ENCODE assay signal across 17 mouse cellular contexts in the genomic region with DNA sequence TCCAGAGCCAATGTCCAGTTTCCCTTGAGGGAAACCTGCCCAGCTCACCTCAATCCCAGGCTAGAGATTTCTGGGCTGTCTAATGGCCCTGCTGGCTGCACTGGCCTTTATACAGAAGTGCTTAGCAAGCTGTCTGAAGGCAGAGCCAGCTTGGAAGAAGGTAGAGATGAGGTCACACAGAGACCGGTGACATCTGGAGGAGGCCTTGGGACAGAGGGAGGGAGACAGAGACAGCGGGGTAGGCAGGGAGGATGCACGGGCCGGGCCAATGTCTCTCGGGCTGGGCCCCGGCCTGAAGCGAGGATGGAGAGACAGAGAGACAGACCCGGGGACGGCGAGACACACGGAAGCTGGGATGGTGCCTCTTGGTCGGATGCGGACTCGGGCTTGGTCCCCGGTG. TPM values are rescaled to one million over a fixed set of nuclear protein-coding genes. Genes with fewer than 3 reads are reported as not detected.
DNase-seq lines count a peak whose midpoint lies in the region; ATAC-seq lines count a peak whose summit lies in the region.
"Had no signal": no experiment of that assay in that cellular context is flagged by ENCODE, and none has a peak within 500 bp of the region (broad histone marks: within the 10 kb centered on the region; RNA-seq: fewer than 3 reads in every experiment).

No protein-coding gene starts in this region.

- ATAC-seq in forebrain, embryonic 13.5 days = no peak
- no peak for ATAC-seq in forebrain, embryonic 15.5 days (replicated peaks)
- ATAC-seq in hindbrain, embryonic 11.5 days (ENCODE audit: low FRiP score) = no peak
- ATAC-seq: activated CD4-positive, CD25-positive, alpha-beta regulatory T cell, adult 4 months; forebrain, embryonic 14.5 days had no signal

- H3K4me2 ChIP-seq in forebrain, embryonic 13.5 days = no peak overlapping the region
- no peak overlapping the region for H3K4me2 ChIP-seq in forebrain, embryonic 15.5 days (replicated peaks)
- no peak overlapping the region for H3K4me2 ChIP-seq in hindbrain, embryonic 11.5 days (replicated peaks; ENCODE audit: low read depth, low read length)
- H3K4me2 ChIP-seq: heart, embryonic 12.5 days; hindbrain, embryonic 15.5 days had no signal

- no peaks in the 10 kb centered on the region for H3K4me1 ChIP-seq in forebrain, embryonic 13.5 days
- no peaks in the 10 kb centered on the region for H3K4me1 ChIP-seq in forebrain, embryonic 15.5 days
- H3K4me1 ChIP-seq in hindbrain, embryonic 10.5 days (replicated peaks) = peaks cover 33% of the 10 kb centered on the region
- H3K4me1 ChIP-seq in hindbrain, embryonic 11.5 days (replicated peaks; ENCODE audit: control insufficient read depth, insufficient read depth, low read length) = no peaks in the 10 kb centered on the region
- H3K4me1 ChIP-seq: hindbrain, embryonic 15.5 days had no signal

- H3K27me3 ChIP-seq in forebrain, embryonic 13.5 days = no peaks in the 10 kb centered on the region
- H3K27me3 ChIP-seq in forebrain, embryonic 15.5 days = no peaks in the 10 kb centered on the region
- H3K27me3 ChIP-seq in hindbrain, embryonic 10.5 days (ENCODE audit: insufficient read depth, poor library complexity, severe bottlenecking) = no peaks in the 10 kb centered on the region
- no peaks in the 10 kb centered on the region for H3K27me3 ChIP-seq in hindbrain, embryonic 11.5 days (ENCODE audit: control insufficient read depth, insufficient read depth, low read length)
- H3K27me3 ChIP-seq: heart, embryonic 12.5 days; hindbrain, embryonic 15.5 days had no signal

- H3K9me3 ChIP-seq in forebrain, embryonic 13.5 days (replicated peaks) = no peaks in the 10 kb centered on the region
- no peaks in the 10 kb centered on the region for H3K9me3 ChIP-seq in forebrain, embryonic 15.5 days
- H3K9me3 ChIP-seq in hindbrain, embryonic 10.5 days = no peaks in the 10 kb centered on the region
- no peaks in the 10 kb centered on the region for H3K9me3 ChIP-seq in hindbrain, embryonic 11.5 days (ENCODE audit: control insufficient read depth, low read length)
- H3K9me3 ChIP-seq: heart, embryonic 12.5 days; hindbrain, embryonic 15.5 days had no signal

- H3K9ac ChIP-seq in forebrain, embryonic 13.5 days = 0 out of 2 replicates have a peak overlapping the region, but pooled peaks have one; percentile 5
- H3K9ac ChIP-seq in forebrain, embryonic 15.5 days (replicated peaks) = no peak overlapping the region
- H3K9ac ChIP-seq in hindbrain, embryonic 11.5 days (ENCODE audit: low read depth, low read length) = no peak overlapping the region
- H3K9ac ChIP-seq: heart, embryonic 12.5 days; hindbrain, embryonic 15.5 days had no signal

- no peak overlapping the region for H3K27ac ChIP-seq in forebrain, embryonic 13.5 days
- no peak overlapping the region for H3K27ac ChIP-seq in forebrain, embryonic 15.5 days (replicated peaks)
- peak overlapping the region; percentile 25; the same call in 1 of the 2 replicates for H3K27ac ChIP-seq in hindbrain, embryonic 10.5 days
- H3K27ac ChIP-seq in hindbrain, embryonic 11.5 days (ENCODE audit: low read depth, low read length) = no peak overlapping the region
- 0 out of 2 replicates have a peak overlapping the region, but pooled peaks have one; percentile 66 for H3K27ac ChIP-seq in macrophage
- H3K27ac ChIP-seq: hindbrain, embryonic 15.5 days had no signal

- whole genome bisulfite sequencing in forebrain, embryonic 13.5 days = 91% methylated on average over 15 of the region's 15 CpGs
- 92% methylated on average over 15 of the region's 15 CpGs for WGBS in forebrain, embryonic 15.5 days
- 90% methylated on average over 15 of the region's 15 CpGs for WGBS in hindbrain, embryonic 10.5 days
- 95% methylated on average over 15 of the region's 15 CpGs for WGBS in hindbrain, embryonic 11.5 days
- WGBS in macrophage (ENCODE audit: missing documents) = 93% methylated on average over 15 of the region's 15 CpGs

- peaks cover 21% of the 10 kb centered on the region; the same call in 1 of the 2 replicates for H3K36me3 ChIP-seq in forebrain, embryonic 13.5 days (ENCODE audit: poor library complexity, severe bottlenecking)
- no peaks in the 10 kb centered on the region for H3K36me3 ChIP-seq in forebrain, embryonic 15.5 days
- peaks cover 91% of the 10 kb centered on the region for H3K36me3 ChIP-seq in hindbrain, embryonic 10.5 days
- H3K36me3 ChIP-seq in hindbrain, embryonic 11.5 days (ENCODE audit: control insufficient read depth, insufficient read depth, low read length) = no peaks in the 10 kb centered on the region
- no peaks in the 10 kb centered on the region; the same call in 1 of the 2 replicates for H3K36me3 ChIP-seq in macrophage (ENCODE audit: inconsistent target)

- no peak for DNase-seq in hindbrain, embryonic 10.5 days (ENCODE audit: low spot score)
- DNase-seq in hindbrain, embryonic 11.5 days (ENCODE audit: low spot score) = no peak
- DNase-seq in 416B (ENCODE audit: low read depth) = peak; percentile 10
- DNase-seq in kidney, postnatal 10 days = no peak
- DNase-seq: adrenal gland, postnatal 14 days; cerebellum, adult 11-12 months; cerebellum, adult 9-10 months; cerebellum, postnatal 25 days; gastrocnemius, postnatal 36 days had no signal

- no peaks in the 10 kb centered on the region for H3K79me2 ChIP-seq in macrophage (ENCODE audit: inconsistent target)

- H3K4me3 ChIP-seq in forebrain, embryonic 13.5 days = no peak overlapping the region
- H3K4me3 ChIP-seq in forebrain, embryonic 15.5 days = no peak overlapping the region
- no peak overlapping the region for H3K4me3 ChIP-seq in hindbrain, embryonic 10.5 days
- no peak overlapping the region for H3K4me3 ChIP-seq in hindbrain, embryonic 11.5 days (ENCODE audit: low read depth, low read length)
- no peak overlapping the region for H3K4me3 ChIP-seq in macrophage (ENCODE audit: inconsistent target)
- H3K4me3 ChIP-seq: heart, embryonic 12.5 days; hindbrain, embryonic 15.5 days had no signal

RNA-seq across cellular contexts. Expression of a gene that starts 27.4 kb away (rescaled TPM):
- 25.3 and 28.9 TPM in 2 replicates for polyA plus RNA-seq in forebrain, embryonic 13.5 days (2015; fragmentation: Nextera tagmentation; extraction: Ambion mirVana)
- 30.3 and 36.0 TPM in 2 replicates for polyA plus RNA-seq in forebrain, embryonic 15.5 days (2015; fragmentation: Nextera tagmentation; extraction: Ambion mirVana)
- polyA plus RNA-seq in hindbrain, embryonic 10.5 days (2016; fragmentation: Nextera tagmentation; extraction: Ambion mirVana) = 83.8 and 87.8 TPM in 2 replicates
- polyA plus RNA-seq in hindbrain, embryonic 11.5 days (2014; fragmentation: Nextera tagmentation; extraction: Ambion mirVana) = 104 and 115 TPM in 2 replicates
- 10 to 100 TPM in 17 of 26 experiments, 1 to 10 TPM in 8, under 1 TPM in 1; 0.74 to 78.5 (median 15.2) TPM for total RNA-seq in macrophage (2018; cell fraction: chromatin; rRNA removed)
- 100 to 1,000 TPM in 5 of 26 experiments, 10 to 100 TPM in 21; 11.9 to 121 (median 44.9) TPM for total RNA-seq in macrophage (2018; cell fraction: cytosol; rRNA removed)
- total RNA-seq in macrophage (2018; cell fraction: nucleus; rRNA removed) = 100 to 1,000 TPM in 7 of 26 experiments, 10 to 100 TPM in 18, 1 to 10 TPM in 1; 9.4 to 128 (median 26.3) TPM
- 81.3 to 174 TPM (median 111 TPM) in 3 replicates for polyA plus RNA-seq in macrophage (2018)
- total RNA-seq: MEL had no signal

Comparison
In these comparisons a context has a peak if more than half of its experiments do, and no peak if none do; other contexts are left out.
1. H3K27ac ChIP-seq: peak in hindbrain, embryonic 10.5 days (single experiment) and macrophage (single experiment); none in forebrain, embryonic 13.5 days (single experiment), forebrain, embryonic 15.5 days (single experiment) and hindbrain, embryonic 11.5 days (single experiment).